In the genomic region with DNA sequence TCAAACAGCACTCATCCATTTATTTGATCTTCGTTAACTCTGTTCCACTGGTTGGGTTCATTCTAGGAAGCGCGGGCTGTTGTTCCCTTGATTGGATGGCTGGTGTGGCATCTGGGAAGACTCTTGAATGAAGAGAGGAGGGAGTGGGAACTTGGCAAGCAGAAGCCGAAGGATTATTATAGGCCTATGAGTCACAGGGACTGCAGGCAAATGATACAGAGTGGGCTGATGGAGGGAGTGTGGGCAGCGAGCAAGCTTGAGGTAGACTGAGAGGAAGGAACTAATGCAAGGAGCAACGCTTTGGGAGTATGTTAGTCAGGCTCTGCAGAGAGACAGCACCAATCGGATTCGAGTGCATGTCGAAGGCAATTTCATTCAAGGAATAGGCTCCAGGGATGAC, we compare ENCODE assay signal across 11 mouse cellular contexts.
DNase-seq lines count a peak whose midpoint lies in the region; ATAC-seq and TF ChIP-seq lines count a peak whose summit lies in the region.
"Had no signal": no experiment of that assay in that cellular context is flagged by ENCODE, and none has a peak within 500 bp of the region (broad histone marks: within the 10 kb centered on the region; RNA-seq: fewer than 3 reads in every experiment).

No protein-coding gene starts in this region.

- H3K9ac ChIP-seq in embryonic facial prominence, embryonic 14.5 days (ENCODE audit: low read depth, low read length) = no peak overlapping the region
- H3K9ac ChIP-seq in heart, postnatal 0 days (replicated peaks; ENCODE audit: low read depth, low read length) = no peak overlapping the region
- H3K9ac ChIP-seq: embryonic facial prominence, embryonic 15.5 days; lung, embryonic 14.5 days had no signal

- H3K4me2 ChIP-seq in embryonic facial prominence, embryonic 14.5 days (ENCODE audit: low read depth, low read length) = no peak overlapping the region
- no peak overlapping the region for H3K4me2 ChIP-seq in heart, postnatal 0 days (ENCODE audit: low read depth, low read length)
- H3K4me2 ChIP-seq: embryonic facial prominence, embryonic 15.5 days; lung, embryonic 14.5 days had no signal

- no peaks in the 10 kb centered on the region for H3K9me3 ChIP-seq in embryonic facial prominence, embryonic 14.5 days (ENCODE audit: control insufficient read depth, low read length)
- H3K9me3 ChIP-seq in embryonic facial prominence, embryonic 10.5 days = no peaks in the 10 kb centered on the region
- H3K9me3 ChIP-seq in heart, postnatal 0 days (replicated peaks; ENCODE audit: control insufficient read depth, low read length) = no peaks in the 10 kb centered on the region
- H3K9me3 ChIP-seq: embryonic facial prominence, embryonic 15.5 days had no signal

- WGBS in embryonic facial prominence, embryonic 14.5 days = 71% methylated on average over 9 of the region's 9 CpGs
- WGBS in embryonic facial prominence, embryonic 10.5 days = 92% methylated on average over 9 of the region's 9 CpGs
- WGBS in heart, postnatal 0 days = 30% methylated on average over 9 of the region's 9 CpGs

- no peaks in the 10 kb centered on the region for H3K27me3 ChIP-seq in embryonic facial prominence, embryonic 14.5 days (replicated peaks; ENCODE audit: control insufficient read depth, insufficient read depth, low read length)
- H3K27me3 ChIP-seq in embryonic facial prominence, embryonic 10.5 days (replicated peaks; ENCODE audit: low read depth, poor library complexity, severe bottlenecking) = no peaks in the 10 kb centered on the region
- H3K27me3 ChIP-seq in heart, postnatal 0 days (ENCODE audit: control insufficient read depth, insufficient read depth, low read length) = no peaks in the 10 kb centered on the region
- H3K27me3 ChIP-seq: embryonic facial prominence, embryonic 15.5 days had no signal

- H3K27ac ChIP-seq in embryonic facial prominence, embryonic 14.5 days (replicated peaks; ENCODE audit: low read depth, low read length) = no peak overlapping the region
- H3K27ac ChIP-seq in embryonic facial prominence, embryonic 10.5 days (replicated peaks) = no peak overlapping the region
- H3K27ac ChIP-seq in heart, postnatal 0 days (ENCODE audit: low read depth) = peak overlapping the region; percentile 22; the same call in 1 of the 2 replicates
- H3K27ac ChIP-seq: embryonic facial prominence, embryonic 15.5 days; kidney, postnatal 0 days had no signal

- TF ChIP-seq EP300 in heart, postnatal 0 days (IDR thresholded peaks at IDR 0.05; ENCODE audit: low read depth) = no peak

- H3K36me3 ChIP-seq in embryonic facial prominence, embryonic 14.5 days (ENCODE audit: control insufficient read depth, insufficient read depth, low read length) = no peaks in the 10 kb centered on the region
- H3K36me3 ChIP-seq in embryonic facial prominence, embryonic 10.5 days (replicated peaks) = no peaks in the 10 kb centered on the region
- no peaks in the 10 kb centered on the region for H3K36me3 ChIP-seq in heart, postnatal 0 days (replicated peaks; ENCODE audit: control insufficient read depth, insufficient read depth, low read length)
- H3K36me3 ChIP-seq: embryonic facial prominence, embryonic 15.5 days had no signal

- TF ChIP-seq CTCF in heart, postnatal 0 days (IDR thresholded peaks at IDR 0.05; ENCODE audit: low read depth) = no peak

- peak; percentile 59 for DNase-seq in embryonic facial prominence, embryonic 14.5 days (ENCODE audit: low spot score)
- no peak for DNase-seq in embryonic facial prominence, embryonic 10.5 days (ENCODE audit: low spot score)
- DNase-seq in fibroblast of lung, adult 2 months (ENCODE audit: low read depth) = peak; percentile 36
- DNase-seq in heart, postnatal 0 days (ENCODE audit: low spot score) = peak; percentile 91
- peak; percentile 72 to 86 for DNase-seq in left cerebral cortex, postnatal 14 days (ENCODE audit: low spot score in 2 of 2)
- no peak for DNase-seq in embryo, embryonic 10.5 days (ENCODE audit: low spot score)
- no peak for DNase-seq in spleen, postnatal 14 days (ENCODE audit: low spot score in 2 of 2)
- DNase-seq: lung, embryonic 14.5 days had no signal

- intact Hi-C loops in left cerebral cortex, postnatal 14 days (cut with DNase I) = loop anchor here (2.0 to 5.0 kb wide), 2 partner anchors 80 to 153 kb away; no protein-coding TSS in a partner anchor

- H3K4me3 ChIP-seq in embryonic facial prominence, embryonic 14.5 days (ENCODE audit: low read depth, low read length) = no peak overlapping the region
- H3K4me3 ChIP-seq in embryonic facial prominence, embryonic 10.5 days = no peak overlapping the region
- no peak overlapping the region for H3K4me3 ChIP-seq in heart, postnatal 0 days (ENCODE audit: low read depth, low read length)
- H3K4me3 ChIP-seq: embryonic facial prominence, embryonic 15.5 days had no signal

- ATAC-seq in embryonic facial prominence, embryonic 14.5 days (ENCODE audit: low read depth) = 0 out of 2 replicates have a peak, but pooled peaks have one; percentile 44
- peak; percentile 87 for ATAC-seq in heart, postnatal 0 days (ENCODE audit: insufficient read depth, low read depth)
- no peak for ATAC-seq in activated CD4-positive, CD25-positive, alpha-beta regulatory T cell, adult 4 months

- H3K4me1 ChIP-seq in embryonic facial prominence, embryonic 14.5 days (ENCODE audit: control insufficient read depth, insufficient read depth, low read length) = no peaks in the 10 kb centered on the region
- H3K4me1 ChIP-seq in embryonic facial prominence, embryonic 10.5 days = no peaks in the 10 kb centered on the region
- H3K4me1 ChIP-seq in heart, postnatal 0 days (ENCODE audit: control insufficient read depth, insufficient read depth) = peaks cover 32% of the 10 kb centered on the region
- H3K4me1 ChIP-seq: embryonic facial prominence, embryonic 15.5 days had no signal

Comparison
In these comparisons a context has a peak if more than half of its experiments do, and no peak if none do; other contexts are left out.
1. DNase-seq: peak in embryonic facial prominence, embryonic 14.5 days (single experiment), fibroblast of lung, adult 2 months (single experiment), heart, postnatal 0 days (single experiment) and left cerebral cortex, postnatal 14 days (2 of 2); none in embryonic facial prominence, embryonic 10.5 days (single experiment), embryo, embryonic 10.5 days (single experiment) and spleen, postnatal 14 days (0 of 2).